Mouse (Mus musculus): Measurements from ENCODE around the gene Cab39l. TPM values are rescaled to one million over a fixed set of nuclear protein-coding genes. Genes with fewer than 3 reads are reported as not detected.

Gene Cab39l
- total RNA-seq, 2 experiments from 2014 or later = 34.8 to 41.6 TPM

- no peak for DNase-seq
Observed at GRCm38 (mm10) chr14:59632067-59632466, 191.3 kb downstream of the Cab39l start.

- no peak for DNase-seq
Observed at GRCm38 (mm10) chr14:59633295-59633898, 192.6 kb downstream of the Cab39l start.

GRCm38 (mm10) chr14:59633988-59634387 lies 193.2 kb downstream of the Cab39l start:
- DNase-seq = no peak

Other genes starting within 250 kb of the Cab39l start
- 10 to 100 TPM; 26.6 to 32.9 TPM for gene Rcbtb1, start 239.8 kb upstream of the Cab39l start, total RNA-seq (2021)
- gene Gm6904, start 180.8 kb upstream of the Cab39l start, total RNA-seq (2021) = not detected
- under 1 TPM; 0.36 to 0.39 TPM for gene Phf11a, start 143.4 kb upstream of the Cab39l start, total RNA-seq (2021)
- 1 to 10 TPM in 1 of 2 experiments, under 1 TPM in 1; 0.67 to 1.1 TPM for gene Phf11b, start 99.6 kb upstream of the Cab39l start, total RNA-seq (2021)
- 1 to 10 TPM; 3.6 to 5.4 TPM for gene Phf11d, start 75.5 kb upstream of the Cab39l start, total RNA-seq (2021)
- under 1 TPM; 0.81 to 0.97 TPM for gene Phf11c, start 45.6 kb upstream of the Cab39l start, total RNA-seq (2021)
- 10 to 100 TPM in 1 of 2 experiments, 1 to 10 TPM in 1; 8.6 to 12.1 TPM for gene Setdb2, start 88 bp upstream of the Cab39l start, total RNA-seq (2021)
- 10 to 100 TPM; 59.4 to 61.1 TPM for gene Cdadc1, start 157.0 kb downstream of the Cab39l start, total RNA-seq (2021)
- gene Shisa2, start 184.3 kb downstream of the Cab39l start, total RNA-seq (2021) = 10 to 100 TPM in 1 of 2 experiments, 1 to 10 TPM in 1; 4.3 to 11.7 TPM